Mouse (Mus musculus) splenic B cell, adult 2 months (primary cell): ENCODE measurements around the gene Gm6096.
A peak's percentile ranks its signal among the peaks of the same experiment; 100 is the strongest.

Source experiments
- DNase-seq: peaks from one replicate; pipeline ENCODE4 v3.0.0-alpha.2; 2011; ENCODE audit warnings: low read depth, low spot score
- H3K27me3 ChIP-seq: 2 replicates; pipeline ENCODE4 v1.6.1; 2012; ENCODE audit warnings: mild to moderate bottlenecking, low read length, moderate library complexity, mixed read lengths; ENCODE audit not compliant: control insufficient read depth, poor library complexity, insufficient read depth, severe bottlenecking
- H3K36me3 ChIP-seq: 2 replicates; pipeline ENCODE4 v1.6.1; 2012; ENCODE audit warnings: mild to moderate bottlenecking, low read length, moderate library complexity, mixed read lengths; ENCODE audit not compliant: control insufficient read depth, poor library complexity, insufficient read depth, severe bottlenecking

Gene Gm6096

GRCm38 (mm10) chr7:34258407-34258806, 7.6 kb downstream of the Gm6096 start:
- Histone ChIP-seq H3K36me3 (peaks cover 10% of the 10 kb centered on the region), H3K27me3 (no peaks in the 10 kb centered on the region)
- no peak for DNase-seq

GRCm38 (mm10) chr7:34263437-34263836, 12.6 kb downstream of the Gm6096 start:
- no peaks in the 10 kb centered on the region for H3K27me3 ChIP-seq
- DNase-seq = no peak

GRCm38 (mm10) chr7:34265876-34266346, 15.1 kb downstream of the Gm6096 start:
- peaks cover 7% of the 10 kb centered on the region; the same call in 1 of the 2 replicates for H3K36me3 ChIP-seq
- no peaks in the 10 kb centered on the region for H3K27me3 ChIP-seq
- peak; percentile 74 for DNase-seq

More at GRCm38 (mm10) chr7:34263437-34263836, 12.6 kb downstream of the Gm6096 start:
- peaks cover 10% of the 10 kb centered on the region for H3K36me3 ChIP-seq

GRCm38 (mm10) chr7:34266421-34266820, 15.6 kb downstream of the Gm6096 start:
- Histone ChIP-seq H3K27me3 (no peaks in the 10 kb centered on the region), H3K36me3 (peaks cover 7% of the 10 kb centered on the region; the same call in 1 of the 2 replicates)
- DNase-seq = no peak

- no peak for DNase-seq
- Histone ChIP-seq H3K36me3 (no peaks in the 10 kb centered on the region; the same call in 1 of the 2 replicates), H3K27me3 (no peaks in the 10 kb centered on the region)
These were observed 17.6 kb downstream of the Gm6096 start for GRCm38 (mm10) chr7:34268463-34268862.

- H3K27me3 ChIP-seq = no peaks in the 10 kb centered on the region
- DNase-seq = peak; percentile 50
- H3K36me3 ChIP-seq = no peaks in the 10 kb centered on the region
These were observed 21.6 kb downstream of the Gm6096 start for GRCm38 (mm10) chr7:34272465-34272864.

GRCm38 (mm10) chr7:34276066-34276465, 25.2 kb downstream of the Gm6096 start:
- Histone ChIP-seq H3K36me3 (no peaks in the 10 kb centered on the region), H3K27me3 (no peaks in the 10 kb centered on the region)
- DNase-seq = no peak

GRCm38 (mm10) chr7:34277656-34278055, 26.8 kb downstream of the Gm6096 start:
- Histone ChIP-seq H3K36me3 (no peaks in the 10 kb centered on the region), H3K27me3 (no peaks in the 10 kb centered on the region)
- no peak for DNase-seq

- Histone ChIP-seq H3K27me3 (no peaks in the 10 kb centered on the region), H3K36me3 (no peaks in the 10 kb centered on the region)
- no peak for DNase-seq
These were observed 39.8 kb downstream of the Gm6096 start for GRCm38 (mm10) chr7:34290450-34291151.

GRCm38 (mm10) chr7:34291265-34291664, 40.4 kb downstream of the Gm6096 start:
- no peak for DNase-seq
- Histone ChIP-seq H3K27me3 (no peaks in the 10 kb centered on the region), H3K36me3 (no peaks in the 10 kb centered on the region)

GRCm38 (mm10) chr7:34292633-34293032, 41.8 kb downstream of the Gm6096 start:
- DNase-seq = no peak
- Histone ChIP-seq H3K27me3 (no peaks in the 10 kb centered on the region), H3K36me3 (no peaks in the 10 kb centered on the region)

GRCm38 (mm10) chr7:34296124-34296523, 45.3 kb downstream of the Gm6096 start:
- no peaks in the 10 kb centered on the region for H3K27me3 ChIP-seq
- DNase-seq = no peak
- H3K36me3 ChIP-seq = no peaks in the 10 kb centered on the region

- DNase-seq = no peak
- no peaks in the 10 kb centered on the region for H3K27me3 ChIP-seq
- H3K36me3 ChIP-seq = no peaks in the 10 kb centered on the region
These were observed 48.0 kb downstream of the Gm6096 start for GRCm38 (mm10) chr7:34298818-34299217.
